Mouse (Mus musculus) G1E (cell line): Measurements from ENCODE around the gene Zswim4. TPM values are rescaled to one million over a fixed set of nuclear protein-coding genes. Genes with fewer than 3 reads are reported as not detected.

Experiments used
- ATAC-seq: 2 replicates; pipeline ENCODE4 v1.8.0; 2016; ENCODE audit warnings: mild to moderate bottlenecking; ENCODE audit not compliant: insufficient number of reproducible peaks, poor library complexity, low FRiP score, severe bottlenecking; ENCODE audit errors: extremely low read depth
- DNase-seq: peaks from one replicate; pipeline ENCODE4 v3.0.0; 2012; ENCODE audit warnings: low spot score
- H3K27me3 ChIP-seq: 2 replicates; pipeline ENCODE4 v1.6.1; 2012; ENCODE audit warnings: mild to moderate bottlenecking, low read length, inconsistent platforms; ENCODE audit not compliant: insufficient read depth
- H3K36me3 ChIP-seq: replicated peaks from 2 replicates; pipeline ENCODE3; 2012; ENCODE audit warnings: mild to moderate bottlenecking, inconsistent platforms
- H3K4me1 ChIP-seq: 2 replicates; pipeline ENCODE4 v1.6.1; 2012; ENCODE audit warnings: low read depth, low read length, inconsistent platforms, mixed read lengths; ENCODE audit not compliant: insufficient read depth
- H3K4me3 ChIP-seq: 2 replicates; pipeline ENCODE4 v1.5.1; 2012; ENCODE audit warnings: low read depth, mild to moderate bottlenecking, inconsistent platforms, low read length, moderate library complexity, mixed read lengths
- H3K9me3 ChIP-seq: replicated peaks from 2 replicates; pipeline ENCODE4 v1.6.1; 2012; ENCODE audit warnings: inconsistent platforms
- CTCF ChIP-seq: IDR thresholded peaks from 2 replicates; pipeline ENCODE4 v1.5.1; 2012; ENCODE audit warnings: low read depth, low read length, inconsistent platforms, mixed read lengths
- GATA1 ChIP-seq: IDR thresholded peaks from 2 replicates; pipeline ENCODE4 v1.6.1; 2012; ENCODE audit warnings: borderline replicate concordance, low read length, inconsistent platforms, mixed read lengths
- GATA2 ChIP-seq: IDR thresholded peaks from 2 replicates; pipeline ENCODE4 v1.6.1; 2012; ENCODE audit warnings: low read depth, low read length, inconsistent platforms, borderline replicate concordance
- POLR2AphosphoS5 ChIP-seq: IDR thresholded peaks from 2 replicates; pipeline ENCODE4 v1.6.1; 2012; ENCODE audit warnings: low read depth, low read length, inconsistent platforms; ENCODE audit not compliant: insufficient replicate concordance
- TAL1 ChIP-seq: conservative IDR thresholded peaks from 2 replicates; pipeline ENCODE4 v1.6.1; 2012; ENCODE audit warnings: low read depth, low read length, inconsistent platforms, mixed read lengths
- polyA plus RNA-seq: library from polyadenylated mRNA; stranded (reverse); fragments of >175 nt; gene quantifications from 2 replicates; pipeline ENCODE4 v1.2.3, GENCODE M21; 2012
- total RNA-seq, 2 experiments: library from RNA; stranded (forward) in 1 of 2; stranded (reverse) in 1 of 2; fragments of 200-1000 nt in 1 of 2; fragments of >200 nt in 1 of 2; fragmentation: Nextera tagmentation in 1 of 2; gene quantifications; 2 replicates each; pipeline ENCODE4 v1.2.3; 2014 to 2017

Zswim4 gene
- total and polyA plus RNA-seq, 3 experiments, result 5.7 to 19.0 (median 8.5) TPM

DNA sequence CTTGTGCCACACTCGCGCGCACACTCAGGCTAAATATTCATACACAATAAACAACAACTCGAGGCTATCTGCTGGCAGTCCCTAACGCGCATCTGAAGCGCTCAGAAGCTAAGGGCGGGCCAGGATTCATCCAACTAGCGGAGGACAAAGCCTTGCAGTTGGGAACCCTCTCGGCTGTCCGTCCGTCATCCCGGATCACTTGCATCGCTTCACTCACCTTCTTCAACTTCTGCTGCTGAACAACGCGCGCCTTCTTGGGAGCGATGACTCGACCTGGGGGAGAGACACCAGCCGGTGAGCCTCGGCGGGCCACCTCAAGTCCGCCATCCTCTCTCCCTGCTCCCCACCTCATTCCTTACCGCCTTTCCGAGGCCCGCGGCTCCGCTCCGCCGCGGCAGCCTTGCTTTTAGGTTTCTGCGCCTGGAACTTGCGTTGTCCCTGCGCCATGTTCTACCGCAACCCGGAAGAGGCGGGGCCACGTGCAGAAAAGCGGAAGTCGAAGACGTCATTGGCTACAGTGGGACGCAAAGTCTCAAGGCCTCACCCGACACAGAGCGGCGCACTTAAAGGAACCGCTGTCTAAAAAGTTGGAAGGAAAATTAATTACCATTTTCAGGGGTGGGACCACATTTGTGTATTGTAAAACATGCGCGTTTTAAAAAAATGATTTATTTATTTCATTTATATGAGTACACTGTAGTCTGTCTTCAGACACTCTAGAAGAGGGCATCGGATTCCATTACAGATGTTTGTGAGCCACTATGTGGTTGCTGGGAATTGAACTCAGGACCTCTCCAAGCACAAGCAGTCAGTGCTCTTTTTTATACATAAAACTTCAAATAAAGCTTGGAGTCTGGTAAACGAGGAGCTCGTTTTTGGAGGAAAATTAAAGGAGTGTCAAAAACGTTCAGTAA, 12.7 kb upstream of the Zswim4 start, which contains the start of gene D8Ertd738e:
TSS of gene D8Ertd738e (minus strand) at position 463 of the 914 bp plus-strand sequence.
- Histone ChIP-seq H3K9me3 (no peaks in the 10 kb centered on the region), H3K4me1 (peaks cover 48% of the 10 kb centered on the region), H3K27me3 (no peaks in the 10 kb centered on the region), H3K36me3 (peaks cover 81% of the 10 kb centered on the region), H3K4me3 (peak within 1 kb of the TSS; percentile 82)
- peak; percentile 80 for DNase-seq
- ATAC-seq, result peak; percentile 92
- TF ChIP-seq POLR2AphosphoS5 (no peak; the same call in 1 of the 2 replicates), TAL1 (no peak), CTCF (no peak), GATA2 (no peak), GATA1 (no peak)

DNA sequence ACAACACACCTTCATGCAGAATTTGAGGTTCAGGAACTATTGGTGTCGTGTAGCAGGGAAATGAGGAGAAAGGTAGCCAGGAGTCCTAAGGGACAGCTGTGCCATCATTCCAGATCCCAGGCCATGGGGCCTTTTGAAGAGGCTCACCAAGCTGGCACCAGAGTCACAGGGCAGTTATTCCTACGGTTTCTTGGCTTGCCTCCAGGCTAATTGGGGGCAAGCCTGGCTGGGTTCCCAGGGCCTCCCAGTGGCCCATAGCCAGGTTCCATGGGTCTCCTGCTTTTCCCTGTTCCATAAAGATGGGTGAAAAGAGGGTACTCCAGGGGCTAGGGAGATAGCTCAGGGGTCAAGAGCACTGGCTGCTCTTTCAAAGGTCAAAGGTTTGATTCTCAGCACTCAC, 5.0 kb upstream of the Zswim4 start:
- TF ChIP-seq GATA1 (no peak), CTCF (no peak), GATA2 (no peak), POLR2AphosphoS5 (no peak), TAL1 (no peak)
- ATAC-seq (no peak), DNase-seq (no peak)
- Histone ChIP-seq H3K4me3 (no peak overlapping the region), H3K4me1 (peaks cover 23% of the 10 kb centered on the region), H3K9me3 (no peaks in the 10 kb centered on the region), H3K27me3 (peaks cover 9% of the 10 kb centered on the region; the same call in 1 of the 2 replicates), H3K36me3 (peaks cover 41% of the 10 kb centered on the region)

DNA sequence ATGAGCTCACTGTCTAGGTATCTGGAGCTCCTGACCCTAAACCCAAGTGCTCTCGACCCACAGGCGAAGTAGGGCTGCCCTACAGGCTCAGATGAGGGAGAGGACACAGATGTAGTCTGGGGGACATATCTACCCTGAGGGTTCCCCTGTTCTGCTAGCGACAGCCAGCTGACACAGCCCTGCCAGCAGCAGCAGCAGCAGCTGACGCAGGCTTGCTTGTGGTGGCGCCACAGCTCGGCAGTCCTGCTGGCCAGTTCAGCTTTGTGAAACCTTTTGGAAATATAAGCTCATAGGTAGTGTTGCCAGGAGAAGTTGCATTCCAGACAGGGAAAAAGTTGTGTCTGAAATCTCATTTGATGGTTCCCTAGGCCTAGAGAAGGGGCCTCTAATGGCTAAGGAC, 4.3 kb upstream of the Zswim4 start:
- Histone ChIP-seq H3K9me3 (no peaks in the 10 kb centered on the region), H3K4me1 (peaks cover 20% of the 10 kb centered on the region), H3K27me3 (peaks cover 9% of the 10 kb centered on the region; the same call in 1 of the 2 replicates), H3K4me3 (no peak overlapping the region), H3K36me3 (peaks cover 34% of the 10 kb centered on the region)
- TF ChIP-seq GATA1 (no peak), TAL1 (no peak), POLR2AphosphoS5 (no peak), CTCF (no peak), GATA2 (no peak)
- no peak for ATAC-seq
- DNase-seq, result no peak

DNA sequence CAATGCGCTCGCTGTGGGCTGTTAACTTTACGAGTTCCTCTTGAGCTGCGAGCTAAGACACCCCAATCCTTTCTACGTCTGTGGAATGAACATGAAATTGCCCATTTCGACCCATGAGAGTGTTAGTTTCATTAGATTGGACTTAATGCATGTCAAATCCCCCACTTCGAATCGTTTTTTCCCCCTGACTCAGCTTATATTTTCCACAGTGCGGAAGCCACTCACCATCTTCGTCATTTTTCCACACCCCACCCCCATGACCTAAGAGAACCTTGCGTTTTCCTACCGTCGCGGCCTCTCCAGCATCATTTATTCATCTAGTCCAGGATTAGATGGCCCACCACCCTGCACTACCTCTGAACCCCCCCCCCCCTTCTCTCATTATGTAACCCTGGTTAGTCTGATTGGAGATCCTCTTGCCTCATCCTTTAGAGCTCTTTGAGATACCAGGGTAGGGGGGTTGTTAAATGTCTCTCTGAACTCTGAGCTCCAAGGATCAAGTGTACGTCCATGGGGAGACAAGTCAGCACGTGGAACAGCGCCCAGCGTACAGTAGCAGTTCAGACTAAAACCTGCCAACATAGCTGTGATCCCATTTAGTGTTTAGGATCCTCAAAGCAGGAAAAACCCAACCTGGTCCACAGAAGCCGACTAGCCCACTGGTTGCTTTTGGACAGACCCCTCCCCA, 831 bp upstream of the Zswim4 start:
- TF ChIP-seq POLR2AphosphoS5, result no peak
- TF ChIP-seq GATA2, result no peak
- no peak for TF ChIP-seq TAL1
- TF ChIP-seq CTCF, result no peak
- no peak for TF ChIP-seq GATA1
- peaks cover 9% of the 10 kb centered on the region; the same call in 1 of the 2 replicates for H3K27me3 ChIP-seq
- DNase-seq, result no peak
- H3K9me3 ChIP-seq, result no peaks in the 10 kb centered on the region
- peak overlapping the region; percentile 84 for H3K4me3 ChIP-seq
- no peak for ATAC-seq
- peaks cover 30% of the 10 kb centered on the region for H3K36me3 ChIP-seq
- peaks cover 24% of the 10 kb centered on the region for H3K4me1 ChIP-seq

DNA sequence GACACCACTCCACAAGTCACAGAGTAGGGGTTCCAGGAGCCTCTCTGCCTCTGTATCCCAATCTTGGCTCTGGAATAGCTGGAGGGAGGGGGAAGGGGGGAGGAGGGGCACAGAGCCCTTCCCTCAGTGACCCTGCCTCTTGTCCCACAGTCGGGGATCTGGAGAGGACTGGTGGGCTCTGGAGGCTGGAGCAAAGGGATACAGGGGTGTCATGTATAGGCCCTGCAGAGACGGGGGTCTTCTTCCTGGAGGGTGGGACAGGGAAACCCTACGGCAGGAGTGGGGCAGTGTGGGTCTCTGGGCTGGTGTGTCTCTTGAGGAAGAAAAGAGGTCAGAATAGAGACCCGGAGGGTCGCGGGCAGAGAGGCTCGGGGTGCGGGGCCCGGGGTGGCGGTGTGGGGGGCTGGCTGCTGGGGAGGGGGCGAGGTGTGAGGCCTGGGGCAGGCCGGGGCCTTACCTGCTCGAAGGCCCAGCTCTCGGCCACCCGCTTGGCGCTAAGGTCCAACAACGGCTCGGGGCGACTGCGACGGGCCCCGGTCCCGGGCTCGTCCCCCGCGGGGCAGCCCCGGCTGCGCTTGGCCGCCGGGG, 351 bp downstream of the Zswim4 start:
- H3K4me1 ChIP-seq, result peaks cover 22% of the 10 kb centered on the region
- TF ChIP-seq GATA1, result no peak
- no peak for TF ChIP-seq TAL1
- no peak for TF ChIP-seq GATA2
- TF ChIP-seq CTCF, result no peak
- TF ChIP-seq POLR2AphosphoS5, result no peak
- H3K9me3 ChIP-seq, result no peaks in the 10 kb centered on the region
- H3K27me3 ChIP-seq, result peaks cover 6% of the 10 kb centered on the region; the same call in 1 of the 2 replicates
- H3K4me3 ChIP-seq, result peak overlapping the region; percentile 84
- no peak for DNase-seq
- H3K36me3 ChIP-seq, result peaks cover 37% of the 10 kb centered on the region
- no peak for ATAC-seq
